Mouse (Mus musculus): Measurements from ENCODE around the gene Maob.

The Maob gene

DNA sequence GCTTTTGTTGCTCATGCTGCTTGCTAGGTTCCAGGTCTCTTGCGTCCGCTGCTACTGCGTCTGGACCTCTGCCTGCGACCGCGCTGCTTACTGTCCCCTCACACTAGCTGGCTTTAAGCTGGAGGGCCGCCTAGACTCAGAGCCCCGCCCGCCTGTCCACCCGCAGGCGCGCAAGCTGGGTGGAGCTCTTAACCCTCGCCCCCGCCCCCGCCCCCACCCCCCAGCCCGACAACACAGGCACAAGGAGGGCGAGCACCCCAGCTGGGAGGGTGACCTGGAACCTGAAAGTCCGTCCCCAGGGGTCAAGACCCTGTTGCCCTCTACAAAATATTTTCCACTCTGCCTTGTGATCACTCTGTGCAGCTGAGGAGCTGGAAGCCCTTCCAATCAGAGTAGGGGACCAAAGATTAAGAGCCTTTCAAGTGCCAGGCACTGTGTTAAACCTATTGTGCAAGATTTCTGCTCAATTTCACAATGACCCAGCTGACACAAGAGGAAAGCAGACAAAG is at the start of gene Maob:
Gene Maob (minus strand): TSS at position 106 of the 509 bp plus-strand sequence.
- peak in 1 of 2 experiments; percentile 1 for DNase-seq

DNA sequence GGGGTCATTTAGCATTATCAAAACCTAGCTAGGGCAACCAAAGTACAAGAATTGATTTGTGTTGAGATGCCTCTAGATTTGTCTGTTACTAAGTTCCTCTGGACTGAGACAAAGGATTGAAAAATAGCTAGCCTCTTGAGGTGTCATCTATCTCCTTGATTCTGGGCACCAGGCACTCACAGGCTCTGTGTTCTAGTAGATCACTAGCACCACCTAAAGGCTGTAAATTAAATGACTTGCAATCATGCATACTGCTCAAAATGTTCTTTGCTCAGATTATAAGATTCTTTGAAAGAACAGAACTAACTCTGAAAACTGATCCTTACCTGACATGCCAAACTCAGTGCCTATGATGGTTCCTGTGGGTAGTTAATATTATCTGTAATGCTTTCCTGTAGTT is 43.1 kb upstream of the Maob start:
- DNase-seq = no peak

DNA sequence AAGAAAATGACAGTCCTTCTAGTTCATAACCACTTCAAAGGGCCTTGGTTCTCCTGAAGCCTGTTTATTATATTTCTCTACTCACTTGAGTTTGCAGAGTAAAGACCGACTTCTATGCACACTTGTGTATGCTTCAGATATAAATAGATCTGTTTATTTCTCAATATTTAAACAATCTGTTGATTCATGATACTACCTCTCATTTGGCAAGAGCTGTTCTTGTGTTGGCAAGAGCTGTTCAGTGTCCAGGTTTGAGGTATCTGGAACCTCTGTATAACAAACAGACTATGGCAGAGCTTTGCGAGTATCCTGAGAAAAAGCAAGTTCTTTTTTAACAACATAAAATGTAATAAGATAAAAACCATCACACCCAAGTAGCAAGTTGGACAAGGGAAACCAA is 28.9 kb upstream of the Maob start:
- no peak for DNase-seq

DNA sequence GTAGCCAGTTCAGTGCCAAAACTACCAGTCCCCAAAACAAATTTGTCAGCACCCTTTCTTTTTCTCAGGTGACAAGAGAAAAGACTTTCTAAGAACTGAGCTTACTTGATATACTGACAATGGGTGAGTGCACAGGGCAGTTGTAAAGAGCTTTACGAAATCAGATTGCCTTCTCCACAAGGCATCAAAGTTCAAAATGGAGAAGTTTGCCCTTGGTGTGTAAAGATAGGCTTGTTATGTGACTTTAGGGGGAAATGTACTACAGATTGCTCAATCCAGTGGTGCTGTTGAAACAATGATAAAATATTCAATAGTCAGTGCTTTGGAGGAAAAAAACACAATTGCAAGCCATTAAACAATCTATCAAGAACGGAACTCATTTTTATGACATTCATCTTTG is 24.3 kb upstream of the Maob start:
- DNase-seq = no peak

DNA sequence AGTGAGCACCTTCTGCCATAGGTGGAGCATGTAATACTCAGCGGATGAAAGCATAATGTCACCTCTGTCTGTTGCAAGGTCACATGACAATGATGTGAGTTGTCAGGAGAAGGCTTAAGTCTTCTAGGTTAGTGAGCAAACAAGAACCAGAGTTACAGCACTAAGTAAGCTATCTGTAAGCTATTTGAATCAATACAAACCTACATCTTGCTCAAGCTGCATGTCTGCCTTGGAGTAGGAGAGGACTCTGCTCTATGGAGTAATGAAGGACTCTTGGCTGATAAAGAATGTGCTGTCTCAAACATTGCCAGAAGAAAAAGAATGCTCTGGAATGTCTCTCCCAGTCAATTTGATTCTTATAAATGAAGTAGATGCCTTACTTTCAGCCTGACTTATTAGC is 20.1 kb upstream of the Maob start:
- no peak for DNase-seq

DNA sequence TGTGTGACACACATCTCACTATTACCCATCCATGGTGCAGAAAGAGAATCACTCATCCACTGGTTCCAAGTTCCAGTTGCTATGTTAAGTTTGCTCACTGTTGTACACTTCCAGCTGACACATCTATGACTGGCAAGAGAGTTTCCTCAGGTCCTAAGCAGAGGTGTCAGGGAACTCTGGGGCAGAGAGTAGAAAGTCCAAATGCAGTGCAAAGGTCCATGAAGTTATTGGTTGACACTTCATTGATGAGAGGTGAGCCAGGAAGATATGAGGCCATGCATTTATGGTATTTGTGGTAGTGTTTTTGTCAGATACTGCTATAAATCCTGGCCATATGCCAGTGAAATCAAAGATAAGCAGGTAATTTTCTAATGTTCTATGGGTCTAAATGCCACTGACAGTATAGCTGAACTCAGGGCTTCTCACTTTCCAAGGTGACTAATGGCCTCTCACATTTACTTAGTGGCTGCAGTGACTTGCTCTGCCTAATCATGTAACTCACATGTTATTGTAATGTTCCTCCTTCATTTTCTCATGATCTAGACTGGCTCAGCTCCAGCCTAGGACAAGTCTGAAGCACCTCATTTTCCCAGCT is 19.4 kb upstream of the Maob start:
- DNase-seq = no peak

DNA sequence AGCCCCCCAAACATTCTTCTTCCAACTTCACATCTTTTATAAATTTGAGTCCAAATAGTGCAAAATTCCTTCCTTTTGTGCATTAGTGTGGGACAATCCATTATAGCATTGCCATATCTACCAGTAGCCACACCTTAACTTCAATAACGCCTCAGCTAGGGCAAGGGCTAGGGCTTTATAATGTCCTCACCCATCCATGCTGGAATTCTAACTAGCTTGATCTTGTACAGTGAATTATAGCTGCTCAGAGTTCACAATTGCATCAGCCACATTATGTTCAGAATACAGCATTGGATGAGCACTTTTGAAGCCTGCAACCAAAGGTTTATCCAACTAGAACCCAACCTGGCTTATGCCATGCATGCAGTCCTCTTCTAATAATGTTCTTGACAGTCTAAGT is 8.9 kb upstream of the Maob start:
- no peak for DNase-seq

DNA sequence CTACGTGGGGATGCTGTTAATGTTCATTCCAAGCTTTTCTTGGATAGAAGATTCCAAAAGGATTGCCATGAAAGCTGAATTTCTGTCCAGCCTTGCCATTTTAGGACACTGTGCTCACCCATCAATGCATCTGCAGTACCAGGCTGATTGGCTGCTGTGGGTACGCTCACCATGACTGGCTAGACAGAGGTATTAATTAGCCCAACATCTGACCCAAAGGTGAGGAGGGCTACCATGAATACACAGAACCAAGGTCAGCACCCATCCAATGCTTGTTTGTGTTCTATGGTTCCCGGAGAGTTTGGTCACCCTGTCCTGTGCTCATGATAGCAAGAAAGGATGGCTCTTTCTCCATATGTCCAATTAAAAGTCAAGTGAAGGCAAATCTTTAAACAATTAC is 1.2 kb downstream of the Maob start:
- DNase-seq = no peak

DNA sequence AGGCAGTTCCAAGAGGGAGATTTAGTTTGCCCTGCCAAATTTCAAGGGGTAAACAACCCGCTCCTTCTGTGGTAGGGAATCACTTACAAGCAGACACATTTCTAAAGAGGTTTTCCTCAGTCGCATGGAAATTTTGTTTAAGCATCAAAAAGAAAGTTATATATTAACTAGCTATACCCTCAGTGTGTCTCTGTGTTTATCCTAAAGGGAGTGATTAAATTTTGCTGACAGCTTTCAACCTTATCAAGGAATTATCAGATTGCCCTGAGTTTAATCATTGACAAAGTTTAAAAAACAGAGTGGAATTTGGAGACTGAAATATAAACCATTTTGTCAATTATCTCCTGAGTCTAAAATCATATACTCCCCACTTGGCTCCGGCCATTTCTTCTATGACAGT is 5.1 kb downstream of the Maob start:
- DNase-seq = no peak

DNA sequence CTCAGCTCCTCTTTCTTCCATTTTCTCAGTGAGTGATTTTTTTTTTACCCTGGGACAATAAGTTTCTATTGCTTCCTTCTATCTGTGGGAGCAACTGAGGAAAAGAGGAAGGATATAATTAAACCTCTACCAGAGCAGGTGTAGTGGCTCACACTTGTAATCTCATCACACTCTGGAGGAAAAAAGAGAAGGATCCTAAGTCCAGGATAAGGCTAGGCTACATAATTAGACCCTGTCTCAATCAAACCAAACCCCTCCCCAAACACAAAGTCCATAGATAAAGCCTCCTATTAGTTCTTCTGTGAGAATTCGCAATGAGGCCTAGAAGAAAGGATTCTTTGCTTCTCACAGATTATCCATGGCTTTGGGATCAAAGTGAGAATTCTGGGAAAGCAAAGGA is 49.7 kb downstream of the Maob start:
- no peak for DNase-seq

DNA sequence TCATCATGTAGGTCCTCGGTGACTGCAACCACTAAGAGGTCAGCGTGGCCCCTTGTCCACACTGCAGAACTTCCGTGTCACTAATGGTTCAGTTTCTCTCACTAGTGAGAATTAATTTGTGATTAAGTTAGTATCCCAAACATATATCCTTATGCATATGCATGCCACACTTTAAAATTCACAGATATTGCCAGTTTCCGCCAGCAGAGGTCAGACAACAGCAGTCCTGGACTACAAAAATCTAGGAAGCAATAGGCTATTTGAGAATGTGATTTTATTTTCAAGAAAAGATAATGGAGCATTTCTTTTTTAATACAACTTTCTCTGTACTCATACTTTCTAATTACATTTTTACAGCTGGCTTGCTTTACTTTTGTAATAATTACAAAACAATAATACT is 51.0 kb downstream of the Maob start:
- DNase-seq = peak in 1 of 2 experiments; percentile 5

DNA sequence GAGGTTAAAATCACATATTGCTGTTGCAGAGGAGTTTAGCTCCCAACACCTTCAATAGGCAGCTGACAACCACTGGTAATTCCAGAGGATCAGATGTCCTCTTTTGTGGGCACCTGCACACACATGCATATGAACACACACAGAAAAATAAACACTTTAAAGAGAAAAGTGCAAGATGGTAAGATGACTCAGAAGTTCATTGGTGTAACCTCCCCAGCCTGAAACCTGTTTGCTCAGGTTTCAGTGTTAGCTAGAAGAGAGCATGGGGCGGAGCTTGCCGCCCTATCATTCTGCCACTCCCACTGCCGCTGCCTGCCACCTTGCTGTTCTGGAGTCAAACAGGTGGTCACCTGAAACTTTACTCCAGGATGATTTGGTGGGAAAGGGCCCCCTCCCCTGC is 55.7 kb downstream of the Maob start:
- no peak for DNase-seq

DNA sequence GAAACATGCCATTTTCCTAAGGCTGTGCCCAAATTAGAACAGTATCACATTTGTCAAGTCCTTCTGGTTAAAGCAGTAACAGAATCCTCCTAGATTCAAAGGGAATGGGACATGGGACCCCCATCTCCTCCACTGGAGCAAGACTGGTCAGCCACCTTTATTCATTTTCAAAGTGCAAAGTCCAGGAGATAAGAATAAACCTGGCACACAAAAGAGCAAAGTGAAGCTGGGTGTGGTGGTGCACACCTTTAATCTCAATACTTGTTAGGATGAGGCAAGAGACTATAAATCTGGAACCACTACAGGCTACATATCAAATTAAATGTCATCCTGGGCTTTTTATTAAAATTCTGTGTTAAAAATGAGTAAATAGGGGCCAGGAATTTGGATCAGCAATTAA is 62.4 kb downstream of the Maob start:
- no peak for DNase-seq

DNA sequence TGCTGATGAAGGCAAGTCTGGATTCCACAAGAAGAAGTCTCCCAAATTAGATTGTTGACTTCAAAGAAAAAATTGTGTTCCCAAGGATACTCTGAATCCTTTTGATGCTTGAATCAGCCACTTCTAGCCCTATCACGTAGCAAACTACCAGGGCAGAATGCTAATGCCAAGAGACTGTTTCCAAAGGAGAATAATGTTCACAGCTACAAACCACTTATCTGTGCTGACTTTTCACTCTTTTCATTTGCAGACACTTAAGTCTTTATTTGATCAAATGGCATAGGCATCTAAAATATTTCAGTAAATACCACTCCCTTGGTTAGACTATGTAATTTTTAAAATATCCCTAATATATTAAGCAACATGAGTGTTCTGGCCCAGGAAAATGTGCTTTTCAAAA is 68.2 kb downstream of the Maob start:
- no peak for DNase-seq

DNA sequence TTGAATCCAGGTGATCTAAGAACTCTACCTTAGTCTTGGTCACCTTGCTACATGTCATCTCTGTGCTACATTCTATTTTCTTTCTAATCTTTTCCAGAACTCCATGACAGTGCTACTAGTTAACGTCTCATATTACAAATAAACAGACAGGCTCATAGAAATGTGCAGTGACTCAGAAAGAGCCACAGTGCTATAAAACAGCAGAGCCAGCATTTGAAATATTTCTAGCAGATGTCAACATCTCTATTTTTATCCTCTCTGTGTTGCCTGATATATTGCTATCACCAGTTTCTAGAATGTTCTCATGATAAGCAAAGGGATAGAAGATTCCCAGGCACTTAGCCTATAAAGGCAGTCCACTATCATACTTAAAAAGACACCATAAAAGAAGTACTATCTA is 103.1 kb downstream of the Maob start:
- DNase-seq = no peak

DNA sequence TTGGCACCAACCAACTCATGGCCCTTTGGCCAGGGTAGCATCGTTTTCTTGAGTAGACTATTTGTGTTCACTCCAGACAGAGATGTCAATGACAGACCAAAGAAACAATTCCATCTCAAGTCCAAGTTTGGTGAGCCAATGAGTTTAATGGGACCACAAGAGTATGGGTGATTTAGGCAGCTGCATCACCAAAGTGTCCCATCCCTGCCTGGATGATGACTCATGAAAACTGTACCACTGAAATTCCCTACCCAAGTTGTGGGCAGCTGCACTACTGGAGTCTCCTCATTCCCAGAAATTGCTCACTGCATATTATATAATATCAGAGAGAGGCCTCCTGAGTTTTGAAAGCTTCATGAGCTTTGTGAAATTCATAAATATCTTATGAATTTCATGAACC is 111.1 kb downstream of the Maob start:
- DNase-seq = no peak

Data from cerebellum, postnatal 36 days (tissue).